Mouse (Mus musculus): Measurements from ENCODE around the gene Gsdma2. TPM values are rescaled to one million over a fixed set of nuclear protein-coding genes. Genes with fewer than 3 reads are reported as not detected.

Gene Gsdma2
- total and polyA plus RNA-seq, 3 experiments = not detected

GRCm38 (mm10) chr11:98685642-98686041, 39.1 kb downstream of the Gsdma2 start:
- Histone ChIP-seq H3K27me3 (ENCODE audit: control insufficient read depth in 1 of 2, insufficient read depth in 2 of 2, low read length in 2 of 2) (no peaks in the 10 kb centered on the region), H3K9me3 (replicated peaks; ENCODE audit: insufficient read depth, low read length) (no peaks in the 10 kb centered on the region), H3K4me3 (ENCODE audit: control insufficient read depth in 1 of 2, insufficient read depth in 1 of 2, low read depth in 2 of 2, low read length in 2 of 2) (no peak overlapping the region), H3K9ac (ENCODE audit: control insufficient read depth, low read depth, low read length, poor library complexity, severe bottlenecking) (no peak overlapping the region), H3K36me3 (ENCODE audit: control insufficient read depth in 1 of 2, insufficient read depth in 2 of 2, low read length in 2 of 2) (peaks cover 21 to 23% of the 10 kb centered on the region in 2 experiments), H3K4me1 (ENCODE audit: control insufficient read depth in 1 of 2, insufficient read depth in 2 of 2, low read length in 2 of 2) (peaks cover 2 to 12% of the 10 kb centered on the region in 2 experiments), H3K27ac (ENCODE audit: control insufficient read depth, low read depth, low read length) (no peak overlapping the region), H3K79me2 (ENCODE audit: control insufficient read depth, insufficient read depth, low read length, poor library complexity) (peaks cover 32% of the 10 kb centered on the region)
- no peak for DNase-seq (ENCODE audit: low read depth, low spot score)
- TF ChIP-seq NELFE (IDR thresholded peaks at IDR 0.05; ENCODE audit: low read depth, low read length) (no peak), CTCF (IDR thresholded peaks at IDR 0.05 in 2 of 3, conservative IDR thresholded peaks at IDR 0.05 in 1 of 3; ENCODE audit: control insufficient read depth in 1 of 3, insufficient read depth in 1 of 3, low read depth in 2 of 3, low read length in 3 of 3, poor library complexity in 1 of 3, severe bottlenecking in 1 of 3) (no peak), SMC3 (IDR thresholded peaks at IDR 0.05; ENCODE audit: low read depth, low read length) (no peak), SIN3A (IDR thresholded peaks at IDR 0.05; ENCODE audit: low read length) (no peak), TAL1 (IDR thresholded peaks at IDR 0.05; ENCODE audit: low read length) (no peak), ELF1 (IDR thresholded peaks at IDR 0.05; ENCODE audit: low read depth, low read length) (no peak), RAD21 (IDR thresholded peaks at IDR 0.05; ENCODE audit: low read depth, low read length) (no peak), GATA1 (IDR thresholded peaks at IDR 0.05; ENCODE audit: low read depth, low read length) (no peak)

- Histone ChIP-seq H3K36me3 (ENCODE audit: control insufficient read depth in 1 of 2, insufficient read depth in 2 of 2, low read length in 2 of 2) (peaks cover 12 to 35% of the 10 kb centered on the region in 2 experiments), H3K9me3 (replicated peaks; ENCODE audit: insufficient read depth, low read length) (no peaks in the 10 kb centered on the region), H3K79me2 (ENCODE audit: control insufficient read depth, insufficient read depth, low read length, poor library complexity) (peaks cover 32% of the 10 kb centered on the region), H3K4me3 (ENCODE audit: control insufficient read depth in 1 of 2, insufficient read depth in 1 of 2, low read depth in 2 of 2, low read length in 2 of 2) (no peak overlapping the region), H3K4me1 (ENCODE audit: control insufficient read depth in 1 of 2, insufficient read depth in 2 of 2, low read length in 2 of 2) (peaks cover 0 to 2% of the 10 kb centered on the region in 2 experiments; a peak in 2 of 4 replicates), H3K9ac (ENCODE audit: control insufficient read depth, low read depth, low read length, poor library complexity, severe bottlenecking) (no peak overlapping the region), H3K27ac (ENCODE audit: control insufficient read depth, low read depth, low read length) (no peak overlapping the region), H3K27me3 (ENCODE audit: control insufficient read depth in 1 of 2, insufficient read depth in 2 of 2, low read length in 2 of 2) (no peaks in the 10 kb centered on the region)
- no peak for DNase-seq (ENCODE audit: low read depth, low spot score)
- TF ChIP-seq SMC3 (IDR thresholded peaks at IDR 0.05; ENCODE audit: low read depth, low read length) (no peak), MAX (IDR thresholded peaks at IDR 0.05; ENCODE audit: low read length) (no peak), CHD2 (IDR thresholded peaks at IDR 0.05; ENCODE audit: low read length) (no peak)
Observed at GRCm38 (mm10) chr11:98686976-98687375, 40.4 kb downstream of the Gsdma2 start.

DNA sequence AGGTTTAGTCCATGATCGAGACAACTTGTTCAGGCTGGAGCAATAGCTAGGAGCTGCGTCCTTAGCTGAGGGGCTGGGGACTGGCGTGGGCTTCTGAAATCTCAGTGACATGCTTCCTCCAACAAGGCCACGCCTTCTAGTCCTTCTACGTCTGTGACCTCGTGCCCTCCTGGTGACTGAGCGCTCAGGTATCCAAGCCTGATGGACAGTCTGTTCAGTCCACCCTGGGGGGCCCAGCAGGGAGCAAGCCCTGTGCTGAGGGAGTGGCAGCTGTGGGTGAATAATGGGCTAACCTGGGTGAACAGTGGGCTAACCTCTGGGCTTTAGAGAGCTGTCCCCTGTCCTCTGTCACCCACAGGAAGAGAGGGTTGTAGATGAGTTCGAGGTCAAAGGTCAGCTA, 41.5 kb downstream of the Gsdma2 start:
- H3K9me3 ChIP-seq (replicated peaks; ENCODE audit: insufficient read depth, low read length) = no peaks in the 10 kb centered on the region
- no peak overlapping the region for H3K4me3 ChIP-seq (ENCODE audit: control insufficient read depth in 1 of 2, insufficient read depth in 1 of 2, low read depth in 2 of 2, low read length in 2 of 2)

More for the DNA sequence above, 41.5 kb downstream of the Gsdma2 start:
- TF ChIP-seq TCF12 (IDR thresholded peaks at IDR 0.05; ENCODE audit: low read depth, low read length) = no peak
- no peak for TF ChIP-seq USF2 (IDR thresholded peaks at IDR 0.05; ENCODE audit: borderline replicate concordance in 1 of 2, insufficient read depth in 1 of 2, low read depth in 1 of 2, low read length in 2 of 2)
- no peak for TF ChIP-seq TBP (IDR thresholded peaks at IDR 0.05; ENCODE audit: low read depth, low read length)
- TF ChIP-seq UBTF (IDR thresholded peaks at IDR 0.05; ENCODE audit: borderline replicate concordance, insufficient read depth, low read depth, low read length) = no peak
- TF ChIP-seq CHD2 (IDR thresholded peaks at IDR 0.05; ENCODE audit: low read length) = no peak
- TF ChIP-seq POLR2A (IDR thresholded peaks at IDR 0.05; ENCODE audit: control insufficient read depth in 1 of 2, insufficient read depth in 1 of 2, low read depth in 1 of 2, low read length in 2 of 2, poor library complexity in 1 of 2) = no peak
- TF ChIP-seq ELF1 (IDR thresholded peaks at IDR 0.05; ENCODE audit: low read depth, low read length) = no peak
- peaks cover 0 to 2% of the 10 kb centered on the region in 2 experiments; a peak in 2 of 4 replicates for H3K4me1 ChIP-seq (ENCODE audit: control insufficient read depth in 1 of 2, insufficient read depth in 2 of 2, low read length in 2 of 2)
- peaks cover 26% of the 10 kb centered on the region for H3K79me2 ChIP-seq (ENCODE audit: control insufficient read depth, insufficient read depth, low read length, poor library complexity)
- H3K27me3 ChIP-seq (ENCODE audit: control insufficient read depth in 1 of 2, insufficient read depth in 2 of 2, low read length in 2 of 2) = no peaks in the 10 kb centered on the region
- H3K9ac ChIP-seq (ENCODE audit: control insufficient read depth, low read depth, low read length, poor library complexity, severe bottlenecking) = no peak overlapping the region
- no peak for DNase-seq (ENCODE audit: low read depth, low spot score)
- H3K36me3 ChIP-seq (ENCODE audit: control insufficient read depth in 1 of 2, insufficient read depth in 2 of 2, low read length in 2 of 2) = peaks cover 12 to 41% of the 10 kb centered on the region in 2 experiments
- no peak overlapping the region for H3K27ac ChIP-seq (ENCODE audit: control insufficient read depth, low read depth, low read length)
